Comparison of ENCODE assay signal across 14 mouse cellular contexts in genomic region chr5:73205050-73205449, GRCm38 (mm10).
"Had no signal": no experiment of that assay in that cellular context is flagged by ENCODE, and none has a peak within 500 bp of the region (broad histone marks: within the 10 kb centered on the region; RNA-seq: fewer than 3 reads in every experiment).

No protein-coding gene starts in this region.

- H3K4me2 ChIP-seq: limb, embryonic 12.5 days; liver, embryonic 13.5 days; lung, embryonic 15.5 days; midbrain, embryonic 11.5 days; midbrain, embryonic 15.5 days; neural tube, embryonic 12.5 days had no signal

- H3K27me3 ChIP-seq: limb, embryonic 12.5 days; liver, embryonic 13.5 days; lung, embryonic 15.5 days; megakaryocyte, embryonic 14.5 days; midbrain, embryonic 15.5 days; neural tube, embryonic 12.5 days had no signal

- H3K27ac ChIP-seq: limb, embryonic 12.5 days; liver, embryonic 13.5 days; lung, embryonic 15.5 days; macrophage; midbrain, embryonic 15.5 days; neural tube, embryonic 12.5 days had no signal

- H3K36me3 ChIP-seq: midbrain, embryonic 15.5 days had no signal

- ATAC-seq: liver, postnatal 0 days; midbrain, embryonic 15.5 days had no signal

- H3K9me3 ChIP-seq: limb, embryonic 12.5 days; liver, embryonic 13.5 days; lung, embryonic 15.5 days; megakaryocyte, embryonic 14.5 days; midbrain, embryonic 15.5 days; neural tube, embryonic 12.5 days had no signal

- H3K4me1 ChIP-seq: lung, embryonic 15.5 days; neural tube, embryonic 12.5 days had no signal

- H3K4me3 ChIP-seq: limb, embryonic 12.5 days; liver, embryonic 13.5 days; lung, embryonic 15.5 days; megakaryocyte, embryonic 14.5 days; midbrain, embryonic 15.5 days; neural tube, embryonic 12.5 days had no signal

- H3K9ac ChIP-seq: limb, embryonic 12.5 days; liver, embryonic 13.5 days; liver, postnatal 0 days; lung, embryonic 15.5 days; midbrain, embryonic 15.5 days; neural tube, embryonic 12.5 days had no signal

- DNase-seq: kidney, postnatal 25 days; liver; liver, embryonic 13.5 days; liver, postnatal 0 days; lung, postnatal 14 days; thymus, adult 18-20 months; thymus, postnatal 14 days had no signal
